Mouse (Mus musculus): ENCODE results near the gene Bend7. TPM values are rescaled to one million over a fixed set of nuclear protein-coding genes. Genes with fewer than 3 reads are reported as not detected.

The Bend7 gene
- total RNA-seq, 2 experiments from 2014 or later = 2.1 to 2.6 TPM

DNA sequence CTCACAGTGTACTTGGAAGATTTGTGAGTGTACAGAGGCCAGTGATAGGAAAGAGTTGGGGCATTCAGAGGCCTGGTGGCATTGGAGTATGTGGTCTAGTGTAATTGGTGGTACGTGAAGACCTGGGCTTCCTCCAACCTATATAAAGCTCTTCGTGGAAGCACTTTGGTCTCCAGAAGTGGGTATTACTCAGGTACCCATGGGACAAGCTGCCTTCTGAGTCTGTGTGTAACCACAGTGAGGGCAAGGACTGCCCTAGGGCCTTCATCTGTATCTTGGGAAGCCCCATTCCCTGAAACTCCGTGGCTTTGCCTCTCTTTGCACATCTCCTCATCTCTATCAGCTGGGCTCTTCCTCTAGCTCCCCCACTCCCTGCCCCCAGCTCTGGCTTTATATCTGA is 64.0 kb downstream of the Bend7 start:
- intact Hi-C loops (cut with DNase I) = no loop called here
- DNase-seq = no peak

DNA sequence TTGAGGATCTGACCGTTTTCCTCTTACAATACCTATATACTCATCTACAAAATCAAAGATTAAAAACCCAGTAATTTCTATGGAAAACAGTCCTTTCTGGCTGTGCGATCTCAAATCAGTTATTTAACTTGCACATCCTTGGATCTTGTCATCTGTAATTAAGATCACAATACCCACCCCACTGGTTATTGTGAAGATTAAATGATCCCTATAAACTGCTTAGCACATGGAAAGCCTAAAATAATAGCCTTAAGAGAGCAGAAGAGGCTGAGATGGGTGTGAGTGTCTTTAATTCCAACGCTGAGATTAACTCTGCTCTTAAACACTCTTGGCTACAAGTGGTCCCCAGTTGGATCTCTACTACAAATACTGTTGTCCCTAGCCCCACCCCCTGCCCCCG is 64.8 kb downstream of the Bend7 start:
- intact Hi-C loops (cut with DNase I) = no loop called here
- no peak for DNase-seq

DNA sequence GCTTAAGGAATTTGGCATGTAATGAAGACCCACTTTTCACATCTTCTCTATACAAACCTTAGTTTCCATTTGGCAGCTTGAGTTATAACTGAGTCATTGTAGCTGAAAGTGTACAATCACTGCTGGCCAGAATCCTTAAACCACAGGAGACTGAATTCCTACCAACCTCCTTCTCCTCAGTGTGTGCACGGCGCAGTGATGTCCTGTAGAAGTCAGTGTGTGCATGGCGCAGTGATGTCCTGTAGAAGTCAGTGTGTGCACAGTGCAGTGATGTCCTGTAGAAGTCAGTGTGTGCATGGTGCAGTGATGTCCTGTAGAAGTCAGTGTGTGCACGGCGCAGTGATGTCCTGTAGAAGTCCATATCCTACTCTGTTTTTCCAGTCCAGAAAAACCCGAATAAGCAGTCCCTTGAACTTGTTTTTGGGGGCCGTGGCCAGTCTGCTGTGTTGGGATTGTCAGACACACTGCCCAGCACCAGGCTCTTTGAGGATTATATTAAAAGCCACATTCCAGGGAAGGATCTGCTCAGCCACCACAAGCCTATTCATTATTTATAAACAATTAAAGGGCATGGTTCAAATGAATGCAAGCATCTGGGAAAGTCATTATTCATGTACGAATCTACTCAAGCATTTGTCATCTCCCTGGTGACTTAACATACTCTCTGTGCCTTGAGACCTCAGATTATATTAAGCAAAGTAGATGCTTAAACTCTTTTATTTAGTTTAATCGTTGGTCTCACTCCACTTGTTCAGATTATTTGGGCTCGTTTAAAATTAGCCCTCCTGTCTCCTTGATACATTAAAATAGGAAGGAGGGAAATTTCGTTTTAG is 65.4 kb downstream of the Bend7 start:
- DNase-seq = no peak
- intact Hi-C loops (cut with DNase I) = no loop called here

- intact Hi-C loops (cut with DNase I) = no loop called here
- no peak for DNase-seq
Observed at GRCm38 (mm10) chr2:4784012-4784411, 66.4 kb downstream of the Bend7 start.

GRCm38 (mm10) chr2:4785016-4785415 is 67.4 kb downstream of the Bend7 start:
- intact Hi-C loops (cut with DNase I) = no loop called here
- no peak for DNase-seq

- intact Hi-C loops (cut with DNase I) = no loop called here
- no peak for DNase-seq
Observed at GRCm38 (mm10) chr2:4787223-4787622, 69.6 kb downstream of the Bend7 start.

- intact Hi-C loops (cut with DNase I) = no loop called here
- no peak for DNase-seq
Observed at GRCm38 (mm10) chr2:4791646-4792045, 74.0 kb downstream of the Bend7 start.

- DNase-seq = no peak
- intact Hi-C loops (cut with DNase I) = no loop called here
Observed at GRCm38 (mm10) chr2:4792554-4792953, 74.9 kb downstream of the Bend7 start.

GRCm38 (mm10) chr2:4802395-4803176 is 85.0 kb downstream of the Bend7 start:
- no peak for DNase-seq
- intact Hi-C loops (cut with DNase I) = no loop called here

- DNase-seq = no peak
Observed at GRCm38 (mm10) chr2:4816308-4816707, 98.7 kb downstream of the Bend7 start.

DNA sequence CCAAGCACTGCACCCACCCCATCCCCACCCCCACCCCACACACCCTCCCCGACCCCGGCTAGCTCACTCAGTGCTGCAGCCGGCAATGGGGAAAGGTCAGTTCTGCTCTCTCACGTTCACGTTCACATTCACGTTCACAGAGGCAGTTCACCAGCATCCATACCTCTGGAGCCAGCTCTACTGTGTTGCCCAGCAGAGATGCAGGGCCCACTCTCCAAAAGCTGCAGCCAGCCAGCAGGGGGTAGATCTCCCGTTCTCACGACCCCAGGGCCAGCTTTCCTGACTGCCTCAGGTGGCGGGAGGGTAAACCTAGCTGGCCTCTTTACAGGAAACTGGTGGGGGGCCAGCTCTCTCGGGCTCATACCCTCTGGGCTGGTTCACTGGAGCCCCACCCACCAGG is 100.0 kb downstream of the Bend7 start:
- DNase-seq = no peak
- intact Hi-C loops (cut with DNase I) = no loop called here

More at GRCm38 (mm10) chr2:4816308-4816707, 98.7 kb downstream of the Bend7 start:
- intact Hi-C loops (cut with DNase I) = no loop called here

DNA sequence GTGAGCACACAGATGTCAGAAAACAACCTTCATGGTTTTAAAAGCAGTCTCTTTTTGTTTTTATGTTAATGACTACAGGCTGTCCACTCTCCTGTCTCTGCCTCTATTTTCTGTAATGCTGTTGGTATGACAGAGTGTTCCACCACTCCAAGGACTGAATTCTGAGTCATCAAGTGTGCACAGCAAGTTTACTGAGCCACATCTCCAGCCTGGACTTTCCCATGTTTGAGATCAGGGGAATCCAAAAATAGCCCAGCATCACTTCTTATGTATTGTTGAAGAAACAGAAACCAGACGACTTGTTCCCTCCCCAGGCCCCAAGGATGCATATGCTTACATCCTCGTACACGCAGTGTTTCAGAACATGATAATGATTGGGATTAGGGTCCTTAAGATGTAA is 102.6 kb downstream of the Bend7 start:
- no peak for DNase-seq
- intact Hi-C loops (cut with DNase I) = no loop called here

- intact Hi-C loops (cut with DNase I) = no loop called here
- DNase-seq = no peak
Observed at GRCm38 (mm10) chr2:4824067-4824466, 106.4 kb downstream of the Bend7 start.

DNA sequence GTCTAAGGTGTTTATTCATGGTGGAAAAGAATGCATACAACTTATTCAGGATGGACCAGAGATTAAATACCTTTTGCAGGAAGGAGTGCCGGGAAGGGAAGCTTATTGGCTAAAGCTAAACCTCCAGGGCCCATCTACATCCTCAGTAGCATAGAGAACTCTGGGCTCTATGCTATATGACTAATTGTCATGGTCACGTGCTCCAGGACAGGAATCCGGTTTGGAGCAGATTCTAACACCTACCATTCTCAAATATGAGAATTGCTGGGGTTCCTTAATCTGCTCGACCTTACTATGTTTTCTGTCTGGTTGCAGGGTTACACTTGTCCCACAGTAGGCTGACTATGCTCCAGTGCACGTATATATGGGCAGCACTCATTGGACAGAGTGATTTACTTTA is 110.4 kb downstream of the Bend7 start:
- intact Hi-C loops (cut with DNase I) = no loop called here
- no peak for DNase-seq

DNA sequence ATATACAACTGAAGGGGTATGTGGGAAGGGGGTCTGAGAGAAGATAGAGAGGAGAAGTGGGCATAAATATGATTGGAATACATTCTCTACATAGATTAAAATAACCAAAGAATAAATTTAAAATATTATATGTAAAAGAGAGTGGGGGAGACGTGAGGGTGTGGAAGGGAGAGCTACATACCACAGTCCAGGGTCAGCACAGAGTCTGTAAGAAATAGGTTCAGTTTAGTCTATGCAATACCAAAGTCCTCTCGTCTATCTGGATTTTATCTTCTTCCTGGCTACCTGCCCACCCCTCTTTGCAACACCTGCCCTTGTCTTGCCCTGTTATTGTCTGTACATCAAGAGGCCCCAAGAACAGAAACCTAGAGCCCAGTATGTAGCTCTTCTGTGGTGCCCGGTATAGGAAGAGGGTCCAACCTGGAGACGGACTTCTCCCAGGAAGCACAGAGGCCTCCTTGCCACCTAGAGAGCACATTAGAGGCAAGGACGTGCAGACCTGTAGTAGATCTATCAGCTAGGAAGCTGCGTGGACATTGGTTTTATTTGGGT is 110.9 kb downstream of the Bend7 start:
- DNase-seq = no peak
- intact Hi-C loops (cut with DNase I) = no loop called here

DNA sequence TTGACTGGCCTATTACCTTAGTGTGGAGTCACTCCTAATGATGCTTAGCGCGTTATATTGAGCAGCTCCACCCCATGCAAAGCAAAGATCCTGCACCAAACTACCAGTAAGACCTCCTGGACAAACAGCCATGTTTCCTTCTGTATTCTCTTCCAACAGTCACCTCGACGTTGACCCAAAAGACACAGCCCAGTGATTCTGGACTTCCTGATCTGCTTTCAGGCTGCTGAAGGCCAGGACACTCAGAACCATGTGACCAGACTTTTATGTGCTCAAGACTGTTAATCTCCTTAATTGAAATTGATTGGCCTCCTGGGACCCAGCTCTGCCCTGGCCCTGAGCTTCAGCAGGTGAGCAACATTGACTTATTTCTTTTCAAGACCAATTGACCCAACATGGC is 111.4 kb downstream of the Bend7 start:
- intact Hi-C loops (cut with DNase I) = no loop called here
- DNase-seq = no peak

DNA sequence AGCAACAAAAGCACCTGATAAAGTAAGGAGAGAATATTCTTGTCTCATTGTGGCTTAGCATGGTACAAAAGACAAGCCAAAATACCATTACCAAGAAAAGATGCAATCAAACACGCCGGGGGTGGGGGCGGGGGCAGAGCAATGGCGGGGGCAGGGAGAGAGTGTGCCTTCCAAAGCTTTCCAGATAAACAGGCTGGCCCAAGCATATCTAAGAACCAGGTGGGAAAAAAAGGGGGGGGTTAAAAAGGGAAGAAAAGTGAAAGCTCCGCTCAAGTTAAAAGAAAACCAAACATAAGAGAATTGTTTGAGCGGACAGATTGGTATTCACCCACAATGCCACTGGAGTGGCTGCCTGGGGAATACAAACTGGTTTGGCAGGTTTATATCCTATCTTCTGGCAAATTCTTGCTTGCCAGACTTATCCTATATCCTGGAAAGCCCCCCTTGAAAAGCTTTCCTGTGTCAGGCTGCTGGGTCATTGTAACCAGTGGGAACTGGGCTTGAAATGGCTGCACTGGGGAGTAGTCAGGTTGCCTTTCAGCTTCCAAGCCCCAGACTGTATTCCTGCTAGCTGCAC is 111.9 kb downstream of the Bend7 start:
- intact Hi-C loops (cut with DNase I) = no loop called here
- DNase-seq = no peak

DNA sequence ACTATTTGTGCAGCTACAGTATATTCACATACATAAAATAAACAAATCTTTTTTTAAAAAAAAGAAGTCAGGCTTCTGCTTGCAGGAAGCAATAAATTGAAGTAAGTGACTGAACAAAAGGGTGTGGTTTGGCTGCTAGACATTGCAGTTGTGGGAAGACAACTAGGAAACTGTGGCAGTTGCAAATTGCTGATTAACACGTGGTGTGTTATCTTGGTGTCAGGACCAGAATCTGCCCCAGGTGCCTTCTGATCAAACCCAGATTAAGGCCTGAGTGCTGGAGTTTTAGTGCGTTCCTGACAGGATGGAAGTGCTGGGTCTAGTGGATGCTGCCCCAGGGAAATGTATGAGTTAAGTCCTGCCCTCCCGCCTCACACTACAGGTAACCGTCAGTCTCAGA is 113.9 kb downstream of the Bend7 start:
- intact Hi-C loops (cut with DNase I) = no loop called here
- no peak for DNase-seq

DNA sequence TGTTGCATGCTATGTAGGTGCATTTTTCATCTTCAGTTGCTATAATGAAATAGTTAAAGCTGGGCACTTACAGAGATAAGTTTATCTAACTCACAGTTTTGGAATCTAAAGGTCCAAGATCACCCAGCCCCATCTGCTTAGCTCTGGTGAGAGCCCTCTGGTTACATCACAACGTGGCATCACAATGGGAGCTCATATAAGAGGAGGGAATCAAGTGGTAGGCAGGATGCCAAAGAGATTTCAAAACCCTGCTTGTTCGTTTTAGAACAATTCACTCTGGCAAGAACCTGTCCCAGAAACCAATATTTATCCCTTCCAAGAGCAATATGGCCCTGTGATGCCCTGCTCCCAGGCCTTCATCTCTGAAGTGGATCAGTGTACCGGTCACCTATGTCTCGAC is 114.5 kb downstream of the Bend7 start:
- no peak for DNase-seq
- intact Hi-C loops (cut with DNase I) = no loop called here

- no peak for DNase-seq
Observed at GRCm38 (mm10) chr2:4849449-4849848, 131.8 kb downstream of the Bend7 start.

More at GRCm38 (mm10) chr2:4849449-4849848, 131.8 kb downstream of the Bend7 start:
- intact Hi-C loops (cut with DNase I) = no loop called here

All from gastrocnemius, postnatal 36 days (tissue).